Comparison of ENCODE assay signal across 8 mouse cellular contexts in the genomic region with DNA sequence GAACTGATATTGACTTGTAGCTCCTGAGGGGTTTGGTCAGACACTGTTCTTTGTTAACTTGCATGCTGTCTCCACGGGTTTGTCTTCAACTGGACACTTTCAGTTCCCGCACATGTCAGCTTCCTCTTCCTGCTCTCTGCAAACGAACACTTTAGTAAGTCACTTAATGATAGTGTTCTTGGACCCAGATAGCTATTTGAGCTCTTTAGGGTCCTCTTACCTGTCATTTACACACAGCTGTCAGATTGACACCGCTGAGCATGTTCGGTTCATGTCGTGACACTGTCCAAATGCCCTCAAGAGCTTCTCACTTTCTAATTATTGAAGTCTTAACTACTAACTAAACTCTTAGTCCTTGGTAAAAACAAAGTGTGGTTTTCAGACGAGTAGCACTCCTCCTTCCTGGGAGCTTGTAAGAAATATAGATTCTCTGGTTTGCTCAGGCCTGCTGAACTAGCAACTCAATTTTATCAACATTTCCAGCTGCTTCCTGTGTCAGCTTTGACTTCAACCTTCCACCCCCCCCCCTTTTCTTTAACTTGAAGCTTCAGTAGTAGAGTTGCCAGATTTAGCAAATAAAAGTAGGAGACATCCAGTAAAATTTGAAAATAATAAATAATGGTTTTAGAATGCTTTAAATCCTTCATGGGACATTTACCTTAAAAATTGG. TPM values are rescaled to one million over a fixed set of nuclear protein-coding genes. Genes with fewer than 3 reads are reported as not detected.
DNase-seq lines count a peak whose midpoint lies in the region; ATAC-seq and TF ChIP-seq lines count a peak whose summit lies in the region.

Gene Capza2 (plus strand): TSS at position 620 of the 670 bp plus-strand sequence.

- 46% methylated on average over 7 of the region's 7 CpGs for WGBS in lung, adult 2 months
- 61% methylated on average over 7 of the region's 7 CpGs for WGBS in embryonic facial prominence, embryonic 15.5 days
- 30% methylated on average over 7 of the region's 7 CpGs for WGBS in heart, embryonic 14.5 days

- peaks cover 2% of the 10 kb centered on the region; the same call in 1 of the 2 replicates for H3K4me1 ChIP-seq in lung, adult 2 months (ENCODE audit: control insufficient read depth, insufficient read depth, low read length)
- H3K4me1 ChIP-seq in embryonic facial prominence, embryonic 15.5 days: 0 out of 2 replicates have a peak, but pooled peaks cover 5% of the 10 kb centered on the region
- H3K4me1 ChIP-seq in heart, embryonic 14.5 days (ENCODE audit: control insufficient read depth in 2 of 2, insufficient read depth in 2 of 2, low read length in 2 of 2): peaks cover 0 to 13% of the 10 kb centered on the region in 2 experiments; a peak in 3 of 4 replicates

- no peak for DNase-seq in lung, adult 2 months
- no peak for DNase-seq in lung, postnatal 14 days
- no peak for DNase-seq in layer of hippocampus, postnatal 25 days (ENCODE audit: extremely low spot score in 1 of 2, low spot score in 1 of 2)
- peak; percentile 21 for DNase-seq in thymus, postnatal 4 days
- no peak for DNase-seq in ovary, adult 18-20 months (ENCODE audit: low spot score)

- peak within 1 kb of the TSS; percentile 89 for H3K9ac ChIP-seq in embryonic facial prominence, embryonic 15.5 days
- peak within 1 kb of the TSS; percentile 94 for H3K9ac ChIP-seq in heart, embryonic 14.5 days (ENCODE audit: low read length)

- H3K36me3 ChIP-seq in embryonic facial prominence, embryonic 15.5 days: no peaks in the 10 kb centered on the region
- H3K36me3 ChIP-seq in heart, embryonic 14.5 days (ENCODE audit: control insufficient read depth, insufficient read depth, low read length): no peaks in the 10 kb centered on the region

- H3K27me3 ChIP-seq in embryonic facial prominence, embryonic 15.5 days: no peaks in the 10 kb centered on the region
- H3K27me3 ChIP-seq in heart, embryonic 14.5 days (ENCODE audit: control insufficient read depth, insufficient read depth, low read length): no peaks in the 10 kb centered on the region

- peak within 1 kb of the TSS; percentile 61 for H3K4me2 ChIP-seq in embryonic facial prominence, embryonic 15.5 days (replicated peaks)
- peak within 1 kb of the TSS; percentile 63 for H3K4me2 ChIP-seq in heart, embryonic 14.5 days (ENCODE audit: low read length)

- peak within 1 kb of the TSS; percentile 74 for H3K4me3 ChIP-seq in lung, adult 2 months (replicated peaks; ENCODE audit: extremely low read depth, low read depth, low read length)
- peak within 1 kb of the TSS; percentile 81 for H3K4me3 ChIP-seq in embryonic facial prominence, embryonic 15.5 days (replicated peaks)
- peak within 1 kb of the TSS; percentile 59 to 81 for H3K4me3 ChIP-seq in heart, embryonic 14.5 days (ENCODE audit: control insufficient read depth in 1 of 2, insufficient read depth in 1 of 2, low read depth in 1 of 2, low read length in 2 of 2)

- no peak for TF ChIP-seq POLR2A in lung, adult 2 months (IDR thresholded peaks at IDR 0.05; ENCODE audit: borderline replicate concordance, extremely low read depth, low read depth, low read length)

- ATAC-seq in embryonic facial prominence, embryonic 15.5 days (ENCODE audit: insufficient number of reproducible peaks, low FRiP score, low TSS enrichment, low read depth): no peak
- ATAC-seq in heart, embryonic 14.5 days (ENCODE audit: insufficient number of reproducible peaks, insufficient read depth, low FRiP score, low read depth): no peak
- peak; percentile 49 for ATAC-seq in megakaryocyte progenitor cell, adult 5-6 weeks (replicated peaks; ENCODE audit: poor library complexity)

- no peak for TF ChIP-seq CTCF in lung, adult 2 months (IDR thresholded peaks at IDR 0.05; ENCODE audit: insufficient read depth, low read length)

- peak within 1 kb of the TSS; percentile 95 for H3K27ac ChIP-seq in embryonic facial prominence, embryonic 15.5 days (replicated peaks)
- peak within 1 kb of the TSS; percentile 72 to 97; a peak in 3 of 4 replicates for H3K27ac ChIP-seq in heart, embryonic 14.5 days (replicated peaks in 1 of 2; ENCODE audit: control insufficient read depth in 1 of 2, insufficient read depth in 1 of 2, low read depth in 2 of 2, low read length in 2 of 2)

- no peaks in the 10 kb centered on the region for H3K9me3 ChIP-seq in embryonic facial prominence, embryonic 15.5 days (replicated peaks)
- no peaks in the 10 kb centered on the region for H3K9me3 ChIP-seq in heart, embryonic 14.5 days (ENCODE audit: control insufficient read depth, low read length)

RNA-seq across cellular contexts. Expression of gene Capza2, which starts in this region (rescaled TPM):
- polyA plus RNA-seq in lung, adult 2 months (2012; rRNA removed): 9.1 and 17.6 TPM in 2 replicates
- polyA plus RNA-seq in embryonic facial prominence, embryonic 15.5 days (2015; fragmentation: Nextera tagmentation; extraction: Ambion mirVana): 193 and 194 TPM in 2 replicates
- 238 and 240 TPM in 2 replicates for polyA plus RNA-seq in heart, embryonic 14.5 days (2014; fragmentation: Nextera tagmentation; extraction: Ambion mirVana)
- total RNA-seq in layer of hippocampus, postnatal 25 days (2021): 100 to 1,000 TPM; 314 to 316 TPM
- 277 and 326 TPM in 2 replicates for total RNA-seq in megakaryocyte progenitor cell, adult 5-6 weeks (2015)
- 334 and 345 TPM in 2 replicates for total RNA-seq in megakaryocyte progenitor cell, adult 5-6 weeks (2017)

Comparison
In these comparisons a context has a peak if more than half of its experiments do, and no peak if none do; other contexts are left out.
1. RNA of gene Capza2 (polyA plus RNA-seq): 238 to 240 TPM in heart, embryonic 14.5 days and 193 to 194 TPM in embryonic facial prominence, embryonic 15.5 days; 9.1 to 17.6 TPM in lung, adult 2 months; every median in the first group is over 10 times any median in the second.
2. Peak in every context shown above with its lines, with median percentiles within 50 percentile points of each other: H3K4me3 ChIP-seq.